Mouse (Mus musculus): ENCODE measurements at regions not wholly inside any gene's neighbourhood (a gene's known extent, or its start where the extent isn't known, plus 50 kb on each side); places are given as distances from the start of the nearest gene placed in this dataset.

GRCm38 (mm10) chr14:58678781-58679180, 463.9 kb downstream of the 1700129C05Rik start:
- DNase-seq (ENCODE audit: low read depth in 3 of 3, low spot score in 3 of 3), result no peak
- TF ChIP-seq EP300 (IDR thresholded peaks at IDR 0.05; ENCODE audit: low read depth), result no peak
- no peak for TF ChIP-seq CTCF (IDR thresholded peaks at IDR 0.05; ENCODE audit: low read depth)
- 0 out of 4 replicates have a peak, but pooled peaks cover 0 to 1% of the 10 kb centered on the region in 2 experiments for H3K4me1 ChIP-seq (replicated peaks; ENCODE audit: control insufficient read depth in 2 of 2, insufficient read depth in 2 of 2, low read length in 1 of 2)
- no peak overlapping the region for H3K4me2 ChIP-seq (ENCODE audit: low read depth)
- no peaks in the 10 kb centered on the region for H3K9me3 ChIP-seq (ENCODE audit: control insufficient read depth, low read length)
- 64% methylated on average over 6 of the region's 6 CpGs for WGBS (ENCODE audit: insufficient replicate concordance)
- ATAC-seq (ENCODE audit: insufficient read depth), result no peak
- H3K4me3 ChIP-seq (ENCODE audit: insufficient read depth in 1 of 2, low read depth in 2 of 2, low read length in 2 of 2), result no peak overlapping the region
- H3K27ac ChIP-seq, result no peak overlapping the region
- H3K9ac ChIP-seq (replicated peaks), result no peak overlapping the region
- no peaks in the 10 kb centered on the region for H3K36me3 ChIP-seq (replicated peaks; ENCODE audit: control insufficient read depth, insufficient read depth, low read depth)
- H3K27me3 ChIP-seq (ENCODE audit: control insufficient read depth, insufficient read depth, low read length), result no peaks in the 10 kb centered on the region

DNA sequence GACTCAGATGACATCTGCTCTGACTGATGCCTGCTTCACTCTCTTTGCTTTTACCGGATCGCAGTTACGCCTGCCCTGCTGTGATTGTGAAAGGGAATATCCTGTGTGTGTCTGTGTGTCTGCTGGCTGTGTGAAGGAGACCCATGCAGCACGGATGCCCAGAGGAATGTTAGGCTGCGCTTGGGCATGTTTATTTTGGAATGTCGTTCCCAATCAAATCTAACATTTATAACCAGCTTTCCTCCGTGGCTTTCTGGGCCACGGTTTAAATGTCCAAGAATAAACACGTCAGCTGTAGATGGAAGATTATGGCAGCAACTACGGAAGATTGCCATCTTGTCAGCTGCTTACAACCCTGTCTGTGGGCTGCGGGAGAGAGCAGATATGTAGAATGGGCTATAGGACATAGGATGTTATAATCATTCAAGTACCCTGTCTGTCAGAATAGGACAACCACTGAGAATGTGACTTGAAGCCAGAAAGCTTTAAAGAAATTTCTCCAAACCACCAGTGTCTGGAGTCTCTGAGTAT, 464.5 kb downstream of the 1700129C05Rik start:
- Histone ChIP-seq H3K4me2 (ENCODE audit: low read depth) (no peak overlapping the region), H3K27me3 (ENCODE audit: control insufficient read depth, insufficient read depth, low read length) (no peaks in the 10 kb centered on the region), H3K4me3 (ENCODE audit: insufficient read depth in 1 of 2, low read depth in 2 of 2, low read length in 2 of 2) (no peak overlapping the region), H3K9ac (replicated peaks) (no peak overlapping the region), H3K4me1 (replicated peaks; ENCODE audit: control insufficient read depth in 2 of 2, insufficient read depth in 2 of 2, low read length in 1 of 2) (0 out of 4 replicates have a peak, but pooled peaks cover 0 to 1% of the 10 kb centered on the region in 2 experiments), H3K9me3 (ENCODE audit: control insufficient read depth, low read length) (no peaks in the 10 kb centered on the region), H3K36me3 (replicated peaks; ENCODE audit: control insufficient read depth, insufficient read depth, low read depth) (no peaks in the 10 kb centered on the region), H3K27ac (no peak overlapping the region)
- ATAC-seq (ENCODE audit: insufficient read depth) (no peak), DNase-seq (ENCODE audit: low read depth in 3 of 3, low spot score in 3 of 3) (no peak)
- WGBS (ENCODE audit: insufficient replicate concordance), result 55% methylated on average over 11 of the region's 11 CpGs
- TF ChIP-seq CTCF (IDR thresholded peaks at IDR 0.05; ENCODE audit: low read depth) (no peak), EP300 (IDR thresholded peaks at IDR 0.05; ENCODE audit: low read depth) (no peak)

DNA sequence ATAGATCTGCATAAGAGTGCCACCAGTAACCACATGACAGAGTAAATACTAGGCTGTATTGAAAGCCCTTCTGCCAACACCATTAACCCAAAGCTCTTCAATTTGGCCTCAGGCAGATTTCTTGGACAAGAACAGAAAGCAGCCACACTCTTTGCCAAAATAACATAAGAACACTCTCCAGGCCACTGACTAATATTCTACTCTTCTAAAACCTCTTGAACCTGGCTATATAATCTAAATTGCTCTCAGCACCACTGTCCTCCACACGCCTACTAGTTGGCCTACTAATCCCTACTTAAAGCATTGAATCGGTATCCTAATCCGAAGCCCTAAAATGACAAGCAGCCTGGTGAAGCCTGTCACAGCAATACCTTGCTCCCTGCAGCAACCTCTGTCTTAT, 467.5 kb downstream of the 1700129C05Rik start:
- H3K4me3 ChIP-seq (ENCODE audit: insufficient read depth in 1 of 2, low read depth in 2 of 2, low read length in 2 of 2), result no peak overlapping the region
- no peaks in the 10 kb centered on the region for H3K9me3 ChIP-seq (ENCODE audit: control insufficient read depth, low read length)
- 0 out of 4 replicates have a peak, but pooled peaks cover 0 to 1% of the 10 kb centered on the region in 2 experiments for H3K4me1 ChIP-seq (replicated peaks; ENCODE audit: control insufficient read depth in 2 of 2, insufficient read depth in 2 of 2, low read length in 1 of 2)
- no peak for DNase-seq (ENCODE audit: low read depth in 3 of 3, low spot score in 3 of 3)
- no peak overlapping the region for H3K9ac ChIP-seq (replicated peaks)
- H3K4me2 ChIP-seq (ENCODE audit: low read depth), result no peak overlapping the region
- 63% methylated on average over 3 of the region's 3 CpGs for WGBS (ENCODE audit: insufficient replicate concordance)
- no peak for ATAC-seq (ENCODE audit: insufficient read depth)
- H3K27me3 ChIP-seq (ENCODE audit: control insufficient read depth, insufficient read depth, low read length), result no peaks in the 10 kb centered on the region
- H3K36me3 ChIP-seq (replicated peaks; ENCODE audit: control insufficient read depth, insufficient read depth, low read depth), result no peaks in the 10 kb centered on the region
- no peak overlapping the region for H3K27ac ChIP-seq
- TF ChIP-seq EP300 (IDR thresholded peaks at IDR 0.05; ENCODE audit: low read depth), result no peak
- no peak for TF ChIP-seq CTCF (IDR thresholded peaks at IDR 0.05; ENCODE audit: low read depth)

GRCm38 (mm10) chr14:58663946-58664345, 478.7 kb downstream of the 1700129C05Rik start:
- Histone ChIP-seq H3K9me3 (ENCODE audit: control insufficient read depth, low read length) (no peaks in the 10 kb centered on the region), H3K9ac (replicated peaks) (no peak overlapping the region), H3K36me3 (replicated peaks; ENCODE audit: control insufficient read depth, insufficient read depth, low read depth) (no peaks in the 10 kb centered on the region), H3K4me2 (ENCODE audit: low read depth) (no peak overlapping the region), H3K27me3 (ENCODE audit: control insufficient read depth, insufficient read depth, low read length) (no peaks in the 10 kb centered on the region), H3K4me3 (ENCODE audit: insufficient read depth in 1 of 2, low read depth in 2 of 2, low read length in 2 of 2) (no peak overlapping the region), H3K4me1 (replicated peaks; ENCODE audit: control insufficient read depth in 2 of 2, insufficient read depth in 2 of 2, low read length in 1 of 2) (no peaks in the 10 kb centered on the region), H3K27ac (no peak overlapping the region)
- DNase-seq (ENCODE audit: low read depth in 3 of 3, low spot score in 3 of 3) (no peak), ATAC-seq (ENCODE audit: insufficient read depth) (no peak)
- no peak for TF ChIP-seq EP300 (IDR thresholded peaks at IDR 0.05; ENCODE audit: low read depth)
- no peak for TF ChIP-seq CTCF (IDR thresholded peaks at IDR 0.05; ENCODE audit: low read depth)
- 38% methylated on average over 1 of the region's 1 CpGs for WGBS (ENCODE audit: insufficient replicate concordance)

GRCm38 (mm10) chr14:58662601-58663000, 480.1 kb downstream of the 1700129C05Rik start:
- 52% methylated on average over 5 of the region's 5 CpGs for whole genome bisulfite sequencing (ENCODE audit: insufficient replicate concordance)
- ATAC-seq (ENCODE audit: insufficient read depth), result no peak

More at GRCm38 (mm10) chr14:58662601-58663000, 480.1 kb downstream of the 1700129C05Rik start:
- Histone ChIP-seq H3K36me3 (replicated peaks; ENCODE audit: control insufficient read depth, insufficient read depth, low read depth) (no peaks in the 10 kb centered on the region), H3K4me2 (ENCODE audit: low read depth) (no peak overlapping the region), H3K27me3 (ENCODE audit: control insufficient read depth, insufficient read depth, low read length) (no peaks in the 10 kb centered on the region), H3K4me3 (ENCODE audit: insufficient read depth in 1 of 2, low read depth in 2 of 2, low read length in 2 of 2) (no peak overlapping the region), H3K9me3 (ENCODE audit: control insufficient read depth, low read length) (no peaks in the 10 kb centered on the region), H3K9ac (replicated peaks) (no peak overlapping the region), H3K4me1 (replicated peaks; ENCODE audit: control insufficient read depth in 2 of 2, insufficient read depth in 2 of 2, low read length in 1 of 2) (no peaks in the 10 kb centered on the region), H3K27ac (no peak overlapping the region)
- no peak for TF ChIP-seq CTCF (IDR thresholded peaks at IDR 0.05; ENCODE audit: low read depth)
- TF ChIP-seq EP300 (IDR thresholded peaks at IDR 0.05; ENCODE audit: low read depth), result no peak
- DNase-seq (ENCODE audit: low read depth in 3 of 3, low spot score in 3 of 3), result no peak
